Mouse (Mus musculus): Measurements from ENCODE around the gene Tspo.

DNA sequence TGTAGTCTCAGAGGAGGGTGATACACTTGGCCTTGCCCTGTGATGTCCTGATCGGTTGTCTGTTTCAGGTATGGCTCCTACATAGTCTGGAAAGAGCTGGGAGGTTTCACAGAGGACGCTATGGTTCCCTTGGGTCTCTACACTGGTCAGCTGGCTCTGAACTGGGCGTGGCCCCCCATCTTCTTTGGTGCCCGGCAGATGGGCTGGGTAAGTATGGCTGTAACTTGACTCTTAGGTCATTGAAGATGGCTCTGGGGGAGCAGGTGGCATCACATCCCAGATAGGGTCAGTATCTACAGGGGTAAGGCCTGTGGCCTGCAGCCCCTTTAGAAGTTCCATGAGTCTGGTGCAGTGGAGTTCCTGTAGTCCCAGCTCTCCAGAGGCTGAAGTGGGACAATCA lies 8.7 kb downstream of the Tspo start:
- TF ChIP-seq POLR2A (IDR thresholded peaks at IDR 0.05; ENCODE audit: low read depth, low read length), result no peak
- TF ChIP-seq CTCF (IDR thresholded peaks at IDR 0.05; ENCODE audit: extremely low read depth, insufficient read depth, insufficient read length, insufficient replicate concordance), result no peak
